Mouse (Mus musculus): ENCODE data around the gene Stx11.

DNA sequence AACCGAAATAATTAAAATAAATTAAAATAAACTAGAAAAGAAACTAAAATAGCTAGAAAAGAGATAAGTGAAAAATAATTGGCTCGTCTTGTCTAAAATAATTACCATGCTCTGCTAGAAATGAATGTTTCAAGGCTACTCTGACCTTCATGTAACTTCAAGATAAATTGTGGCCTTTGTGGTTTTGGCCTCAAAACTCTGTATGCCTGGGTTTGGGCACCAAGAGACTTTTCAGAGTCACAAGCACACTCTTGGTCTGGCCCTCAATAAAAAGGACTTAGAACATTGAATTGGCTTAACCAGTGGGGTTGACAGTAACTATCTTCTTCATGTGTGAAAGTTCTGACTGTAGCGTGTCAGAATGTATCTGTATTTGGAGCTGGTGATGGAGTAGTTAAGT is 16.5 kb downstream of the Stx11 start:
- no peak for TF ChIP-seq CTCF (IDR thresholded peaks at IDR 0.05; ENCODE audit: low read depth)
- no peak for TF ChIP-seq EP300 (IDR thresholded peaks at IDR 0.05; ENCODE audit: low read depth)

Data from liver, postnatal 0 days (tissue).